Mouse (Mus musculus) E14TG2a.4 (cell line): Measurements from ENCODE around the gene Gm14139.
"Not testable (repeated sequence)": the region's sequence is repeated elsewhere in the genome, so short reads cannot be mapped to it uniquely, and the experiment has no call there.

Experiments used
- CTCF ChIP-seq: conservative IDR thresholded peaks from 2 replicates; pipeline ENCODE4 v1.5.1; 2014; ENCODE audit warnings: low read length
- NANOG ChIP-seq: IDR thresholded peaks from 2 replicates; pipeline ENCODE4 v1.6.1; 2014; ENCODE audit warnings: borderline replicate concordance, low read length, mixed read lengths
- POU5F1 ChIP-seq: IDR thresholded peaks from 2 replicates; pipeline ENCODE4 v1.6.1; 2014; ENCODE audit warnings: low read length, borderline replicate concordance

DNA sequence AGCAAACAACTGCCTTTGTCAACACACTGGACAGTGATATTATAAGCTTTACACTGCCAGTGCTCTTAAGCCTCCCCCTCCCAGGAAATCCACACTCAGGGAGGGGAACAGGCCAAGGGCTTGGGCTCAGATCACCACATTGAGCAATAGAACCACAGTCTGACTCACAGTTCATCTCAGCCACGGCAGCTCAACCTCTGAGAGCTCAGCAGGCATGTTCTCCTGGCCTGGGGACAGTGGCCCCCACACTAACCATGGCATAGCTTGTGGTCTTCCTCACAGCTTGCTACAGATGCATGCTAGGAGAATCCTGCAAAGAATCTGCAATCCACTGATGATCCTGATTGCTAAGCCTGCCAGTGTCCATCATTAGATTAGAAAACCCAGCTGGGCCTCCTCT is 49.6 kb upstream of the Gm14139 start:
- TF ChIP-seq CTCF, NANOG, POU5F1: not testable (repeated sequence)
